In the genomic region with DNA sequence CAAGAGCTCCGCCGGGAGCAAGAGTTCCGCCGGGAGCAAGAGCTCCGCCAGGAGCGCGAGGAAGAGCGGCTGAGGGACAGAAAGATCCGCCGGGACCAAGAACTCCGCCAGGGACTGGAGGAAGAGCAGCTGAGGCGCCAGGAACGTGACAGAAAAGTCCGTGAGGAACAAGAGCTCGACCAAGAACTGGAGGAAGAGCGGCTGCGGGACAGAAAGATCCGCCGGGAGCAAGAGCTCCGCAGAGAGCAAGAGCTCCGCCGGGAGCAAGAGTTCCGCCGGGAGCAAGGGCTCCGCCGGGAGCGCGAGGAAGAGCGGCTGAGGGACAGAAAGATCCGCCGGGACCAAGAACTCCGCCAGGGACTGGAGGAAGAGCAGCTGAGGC, we compare ENCODE assay signal across 8 mouse cellular contexts. TPM values are rescaled to one million over a fixed set of nuclear protein-coding genes. Genes with fewer than 3 reads are reported as not detected.
A peak's percentile ranks its signal among the peaks of the same experiment; 100 is the strongest.
DNase-seq lines count a peak whose midpoint lies in the region; ATAC-seq and TF ChIP-seq lines count a peak whose summit lies in the region.
"Not testable (repeated sequence)": the region's sequence is repeated elsewhere in the genome, so short reads cannot be mapped to it uniquely, and the experiment has no call there.

No protein-coding gene starts in this region.

- peak overlapping the region; percentile 51 for H3K4me3 ChIP-seq in forebrain, embryonic 12.5 days (replicated peaks)
- H3K4me3 ChIP-seq in heart, embryonic 14.5 days (ENCODE audit: control insufficient read depth in 1 of 2, insufficient read depth in 1 of 2, low read depth in 1 of 2, low read length in 2 of 2), result peak overlapping the region; percentile 49 to 55
- peak overlapping the region; percentile 66 for H3K4me3 ChIP-seq in intestine, embryonic 16.5 days (ENCODE audit: low read length)
- peak overlapping the region; percentile 39 for H3K4me3 ChIP-seq in limb, embryonic 11.5 days (ENCODE audit: low read depth, low read length)
- H3K4me3 ChIP-seq in lung, embryonic 14.5 days (ENCODE audit: low read depth, low read length), result peak overlapping the region; percentile 49
- peak overlapping the region; percentile 21 for H3K4me3 ChIP-seq in myocyte
- peak overlapping the region; percentile 85 for H3K4me3 ChIP-seq in testis, adult 2 months (ENCODE audit: control insufficient read depth, low read depth, low read length)

- DNase-seq in cerebellum, adult 18-20 months, result peak; percentile 3 to 46
- DNase-seq in limb, embryonic 11.5 days (ENCODE audit: low spot score), result not testable (repeated sequence)
- DNase-seq in lung, embryonic 14.5 days, result peak; percentile 61

- H3K36me3 ChIP-seq in forebrain, embryonic 12.5 days (replicated peaks); heart, embryonic 14.5 days (ENCODE audit: control insufficient read depth, insufficient read depth, low read length); intestine, embryonic 16.5 days (ENCODE audit: control insufficient read depth, insufficient read depth, low read length); limb, embryonic 11.5 days (ENCODE audit: control insufficient read depth, insufficient read depth, low read length); lung, embryonic 14.5 days (ENCODE audit: insufficient read depth); myocyte (ENCODE audit: control insufficient read depth, insufficient read depth); testis, adult 2 months (ENCODE audit: control insufficient read depth, insufficient read depth, low read length): not testable (repeated sequence)

- peaks cover 21% of the 10 kb centered on the region for H3K4me1 ChIP-seq in forebrain, embryonic 12.5 days
- H3K4me1 ChIP-seq in heart, embryonic 14.5 days (ENCODE audit: control insufficient read depth in 2 of 2, insufficient read depth in 2 of 2, low read length in 2 of 2), result peaks cover 6 to 12% of the 10 kb centered on the region in 2 experiments; a peak in 2 of 4 replicates
- peaks cover 16% of the 10 kb centered on the region for H3K4me1 ChIP-seq in intestine, embryonic 16.5 days (ENCODE audit: control insufficient read depth, insufficient read depth, low read length)
- H3K4me1 ChIP-seq in limb, embryonic 11.5 days (ENCODE audit: control insufficient read depth, insufficient read depth, low read length); lung, embryonic 14.5 days (ENCODE audit: insufficient read depth): not testable (repeated sequence)
- peaks cover 27% of the 10 kb centered on the region for H3K4me1 ChIP-seq in testis, adult 2 months (ENCODE audit: control insufficient read depth, insufficient read depth, low read length)

- peak overlapping the region; percentile 89 for H3K4me2 ChIP-seq in forebrain, embryonic 12.5 days
- H3K4me2 ChIP-seq in heart, embryonic 14.5 days (ENCODE audit: low read length), result peak overlapping the region; percentile 76
- H3K4me2 ChIP-seq in intestine, embryonic 16.5 days (ENCODE audit: low read depth, low read length), result peak overlapping the region; percentile 97
- H3K4me2 ChIP-seq in limb, embryonic 11.5 days (ENCODE audit: low read depth, severe bottlenecking), result peak overlapping the region; percentile 91
- H3K4me2 ChIP-seq in lung, embryonic 14.5 days, result peak overlapping the region; percentile 87
- peak overlapping the region; percentile 96 for H3K4me2 ChIP-seq in myocyte (ENCODE audit: low read depth)

- H3ac ChIP-seq in myocyte (ENCODE audit: control insufficient read depth, insufficient read length), result not testable (repeated sequence)

- not testable (repeated sequence) for TF ChIP-seq POLR2A in myocyte (IDR thresholded peaks at IDR 0.05; ENCODE audit: insufficient read length, low read depth); testis, adult 2 months (IDR thresholded peaks at IDR 0.05; ENCODE audit: control insufficient read depth, low read depth, low read length)

- not testable (repeated sequence) for TF ChIP-seq CTCF in lung, embryonic 14.5 days (IDR thresholded peaks at IDR 0.05; ENCODE audit: low read depth); testis, adult 2 months (IDR thresholded peaks at IDR 0.05; ENCODE audit: control insufficient read depth, insufficient read depth, insufficient replicate concordance, low read depth, low read length)

- not testable (repeated sequence) for H3K9me3 ChIP-seq in forebrain, embryonic 12.5 days; heart, embryonic 14.5 days (ENCODE audit: control insufficient read depth, low read length); intestine, embryonic 16.5 days (ENCODE audit: control insufficient read depth, low read length); limb, embryonic 11.5 days (ENCODE audit: control insufficient read depth, low read length); lung, embryonic 14.5 days (ENCODE audit: low read depth, low read length)

- H3K27me3 ChIP-seq in forebrain, embryonic 12.5 days, result peaks cover 53% of the 10 kb centered on the region
- H3K27me3 ChIP-seq in heart, embryonic 14.5 days (ENCODE audit: control insufficient read depth, insufficient read depth, low read length), result peaks cover 45% of the 10 kb centered on the region
- H3K27me3 ChIP-seq in intestine, embryonic 16.5 days (replicated peaks; ENCODE audit: control insufficient read depth, insufficient read depth, low read length); testis, adult 2 months (ENCODE audit: control insufficient read depth, insufficient read depth, low read length): not testable (repeated sequence)
- H3K27me3 ChIP-seq in limb, embryonic 11.5 days (ENCODE audit: control insufficient read depth, insufficient read depth, low read length), result peaks cover 34% of the 10 kb centered on the region
- peaks cover 31% of the 10 kb centered on the region for H3K27me3 ChIP-seq in lung, embryonic 14.5 days (ENCODE audit: insufficient read depth, low read length)
- peaks cover 33% of the 10 kb centered on the region for H3K27me3 ChIP-seq in myocyte (ENCODE audit: control insufficient read depth, insufficient read depth, insufficient read length)

- not testable (repeated sequence) for H3K79me2 ChIP-seq in myocyte (ENCODE audit: control insufficient read depth, insufficient read depth)

- ATAC-seq in forebrain, embryonic 12.5 days (ENCODE audit: low FRiP score); heart, embryonic 14.5 days (ENCODE audit: insufficient number of reproducible peaks, insufficient read depth, low FRiP score, low read depth); limb, embryonic 11.5 days (ENCODE audit: insufficient number of reproducible peaks, low FRiP score, low TSS enrichment, low read depth); lung, embryonic 14.5 days (ENCODE audit: insufficient read depth): not testable (repeated sequence)
- ATAC-seq in intestine, embryonic 16.5 days, result peak; percentile 6

- under 1% methylated on average over 31 of the region's 32 CpGs for WGBS in forebrain, embryonic 12.5 days
- WGBS in heart, embryonic 14.5 days, result under 1% methylated on average over 32 of the region's 32 CpGs
- 1% methylated on average over 32 of the region's 32 CpGs for WGBS in intestine, embryonic 16.5 days
- WGBS in limb, embryonic 11.5 days, result 1% methylated on average over 32 of the region's 32 CpGs
- WGBS in lung, embryonic 14.5 days, result under 1% methylated on average over 32 of the region's 32 CpGs

- not testable (repeated sequence) for H3K27ac ChIP-seq in forebrain, embryonic 12.5 days; limb, embryonic 11.5 days (replicated peaks; ENCODE audit: low read depth, low read length); testis, adult 2 months (ENCODE audit: control insufficient read depth, insufficient read depth, low read depth, low read length)
- 0 out of 4 replicates have a peak overlapping the region, but pooled peaks of 1 of the 2 experiments have one; percentile 19 for H3K27ac ChIP-seq in heart, embryonic 14.5 days (replicated peaks in 1 of 2; ENCODE audit: control insufficient read depth in 1 of 2, insufficient read depth in 1 of 2, low read depth in 2 of 2, low read length in 2 of 2)
- H3K27ac ChIP-seq in intestine, embryonic 16.5 days (ENCODE audit: low read length), result peak overlapping the region; percentile 75
- H3K27ac ChIP-seq in lung, embryonic 14.5 days (ENCODE audit: low read depth), result 0 out of 2 replicates have a peak overlapping the region, but pooled peaks have one; percentile 24

- peak overlapping the region; percentile 49 for H3K9ac ChIP-seq in forebrain, embryonic 12.5 days
- peak overlapping the region; percentile 62 for H3K9ac ChIP-seq in heart, embryonic 14.5 days (ENCODE audit: low read length)
- H3K9ac ChIP-seq in intestine, embryonic 16.5 days (ENCODE audit: low read depth, low read length), result peak overlapping the region; percentile 67
- peak overlapping the region; percentile 40; the same call in 1 of the 2 replicates for H3K9ac ChIP-seq in limb, embryonic 11.5 days (ENCODE audit: low read length)
- peak overlapping the region; percentile 38 for H3K9ac ChIP-seq in lung, embryonic 14.5 days

RNA-seq across cellular contexts. Expression of gene Tchh, which starts 4.6 kb away (rescaled TPM):
- 0.54 and 0.55 TPM in 2 replicates for polyA plus RNA-seq in forebrain, embryonic 12.5 days (2016; fragmentation: Nextera tagmentation; extraction: Ambion mirVana)
- 0.42 and 0.47 TPM in 2 replicates for polyA plus RNA-seq in heart, embryonic 14.5 days (2014; fragmentation: Nextera tagmentation; extraction: Ambion mirVana)
- polyA plus RNA-seq in intestine, embryonic 16.5 days (2015; fragmentation: Nextera tagmentation; extraction: Ambion mirVana), result 1.3 TPM in 2 replicates
- polyA plus RNA-seq in limb, embryonic 11.5 days (2014; fragmentation: Nextera tagmentation; extraction: Ambion mirVana), result 0.08 and 0.45 TPM in 2 replicates
- 1.4 and 1.9 TPM in 2 replicates for polyA plus RNA-seq in lung, embryonic 14.5 days (2014; fragmentation: Nextera tagmentation; extraction: Ambion mirVana)
- polyA plus RNA-seq in myocyte (2012; fragmentation: generic; extraction: Trizol), result 0.05 TPM
- 0.21 and 0.22 TPM in 2 replicates for polyA plus RNA-seq in testis, adult 2 months (2012; rRNA removed)

RNA-seq across cellular contexts. Expression of gene Tchhl1, which starts 21.8 kb away (rescaled TPM):
- polyA plus RNA-seq in forebrain, embryonic 12.5 days (2016; fragmentation: Nextera tagmentation; extraction: Ambion mirVana), result not detected in 2 replicates
- polyA plus RNA-seq in heart, embryonic 14.5 days (2014; fragmentation: Nextera tagmentation; extraction: Ambion mirVana), result not detected in 2 replicates
- polyA plus RNA-seq in intestine, embryonic 16.5 days (2015; fragmentation: Nextera tagmentation; extraction: Ambion mirVana), result not detected in 2 replicates
- polyA plus RNA-seq in limb, embryonic 11.5 days (2014; fragmentation: Nextera tagmentation; extraction: Ambion mirVana), result not detected in 2 replicates
- not detected in 2 replicates for polyA plus RNA-seq in lung, embryonic 14.5 days (2014; fragmentation: Nextera tagmentation; extraction: Ambion mirVana)
- not detected for polyA plus RNA-seq in myocyte (2012; fragmentation: generic; extraction: Trizol)
- not detected in 2 replicates for polyA plus RNA-seq in testis, adult 2 months (2012; rRNA removed)

RNA-seq across cellular contexts. Expression of gene Rptn, which starts 53.2 kb away (rescaled TPM):
- polyA plus RNA-seq in forebrain, embryonic 12.5 days (2016; fragmentation: Nextera tagmentation; extraction: Ambion mirVana), result not detected in 2 replicates
- polyA plus RNA-seq in heart, embryonic 14.5 days (2014; fragmentation: Nextera tagmentation; extraction: Ambion mirVana), result not detected in 2 replicates
- polyA plus RNA-seq in intestine, embryonic 16.5 days (2015; fragmentation: Nextera tagmentation; extraction: Ambion mirVana), result not detected in 2 replicates
- not detected in 2 replicates for polyA plus RNA-seq in limb, embryonic 11.5 days (2014; fragmentation: Nextera tagmentation; extraction: Ambion mirVana)
- not detected in 2 replicates for polyA plus RNA-seq in lung, embryonic 14.5 days (2014; fragmentation: Nextera tagmentation; extraction: Ambion mirVana)
- polyA plus RNA-seq in myocyte (2012; fragmentation: generic; extraction: Trizol), result not detected
- polyA plus RNA-seq in testis, adult 2 months (2012; rRNA removed), result not detected in 2 replicates

Comparison
In these comparisons a context has a peak if more than half of its experiments do, and no peak if none do; other contexts are left out.
1. H3K4me3 ChIP-seq: peak in every context shown above with its lines; median percentile 85 in testis, adult 2 months; 66 in intestine, embryonic 16.5 days; 52 in heart, embryonic 14.5 days; 51 in forebrain, embryonic 12.5 days; 49 in lung, embryonic 14.5 days; 39 in limb, embryonic 11.5 days; 21 in myocyte.